Mouse (Mus musculus) right cerebral cortex, postnatal 25 days (tissue): ENCODE results near the gene Mtrr.
A peak's percentile ranks its signal among the peaks of the same experiment; 100 is the strongest.

ENCODE experiments used
- DNase-seq: peaks from one replicate; pipeline ENCODE4 v3.0.0; 2022

Gene Mtrr

DNA sequence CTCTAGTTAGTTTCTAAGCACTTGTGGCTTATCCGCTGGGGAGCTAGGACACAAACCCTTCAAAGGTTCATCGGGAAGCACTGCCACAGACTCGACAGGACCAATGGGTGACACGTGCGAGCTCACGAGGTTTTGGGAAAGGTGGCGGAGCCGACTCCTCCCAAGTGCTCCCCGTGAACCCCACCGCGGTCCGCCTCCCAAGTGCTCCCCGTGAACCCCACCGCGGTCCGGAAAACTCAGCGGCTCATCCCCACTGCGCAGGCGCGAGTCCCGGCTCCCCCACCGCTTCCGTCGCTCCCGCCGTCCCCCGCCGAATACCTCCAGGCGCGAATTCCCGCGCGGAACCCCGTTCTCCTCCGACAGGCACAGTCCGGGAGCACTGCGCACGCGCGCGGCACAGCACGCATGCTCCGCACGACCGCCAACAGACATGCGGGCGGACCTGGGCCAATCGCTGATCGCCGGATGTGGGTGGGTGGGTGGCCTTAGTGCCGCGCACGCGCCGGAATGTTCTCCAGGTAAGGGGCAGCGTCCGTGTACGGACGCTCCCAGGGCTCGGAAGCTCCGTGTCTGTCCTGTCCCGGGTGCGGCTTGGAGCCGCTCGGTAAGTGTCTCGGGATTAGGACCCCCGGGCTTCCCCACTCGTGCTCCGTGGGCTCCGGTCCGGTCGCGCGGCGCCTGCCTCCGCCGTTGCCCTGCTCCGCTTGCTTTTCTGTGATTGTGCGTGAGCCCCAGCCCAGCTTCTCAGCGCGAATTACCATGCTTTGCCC is at the start of gene Mtrr, which contains the start of gene Fastkd3:
TSS of gene Mtrr (minus strand) at position 403 of the 770 bp plus-strand sequence.
TSS of gene Fastkd3 (plus strand) at position 488 of the 770 bp plus-strand sequence.
- DNase-seq, result peak; percentile 98

- no peak for DNase-seq
These were observed 45.1 kb upstream of the Mtrr start for GRCm38 (mm10) chr13:68627041-68627440.

DNA sequence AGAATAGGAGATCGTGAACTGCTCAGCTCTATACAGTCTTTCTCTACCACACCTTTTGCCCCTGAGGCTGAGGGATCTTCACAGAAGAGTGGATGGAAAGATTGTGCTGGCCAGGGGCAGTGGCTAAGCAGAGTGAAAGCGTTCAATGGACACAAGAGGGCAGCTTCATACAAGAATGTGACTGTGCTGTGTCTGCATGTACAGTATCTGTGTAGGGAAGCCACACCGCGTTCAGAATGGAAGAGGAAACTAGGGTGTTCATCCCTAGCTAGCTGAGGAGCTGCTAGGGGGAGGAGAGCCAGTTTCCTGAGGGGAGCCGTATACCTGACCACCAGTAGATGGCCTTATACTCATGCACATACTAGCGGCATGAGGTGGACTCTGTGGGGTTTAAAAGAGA is 40.8 kb upstream of the Mtrr start:
- DNase-seq, result peak; percentile 32

GRCm38 (mm10) chr13:68607652-68608405 is 25.9 kb upstream of the Mtrr start:
- DNase-seq, result peak; percentile 30

- DNase-seq, result no peak
These were observed 23.8 kb upstream of the Mtrr start for GRCm38 (mm10) chr13:68605689-68606126.

DNA sequence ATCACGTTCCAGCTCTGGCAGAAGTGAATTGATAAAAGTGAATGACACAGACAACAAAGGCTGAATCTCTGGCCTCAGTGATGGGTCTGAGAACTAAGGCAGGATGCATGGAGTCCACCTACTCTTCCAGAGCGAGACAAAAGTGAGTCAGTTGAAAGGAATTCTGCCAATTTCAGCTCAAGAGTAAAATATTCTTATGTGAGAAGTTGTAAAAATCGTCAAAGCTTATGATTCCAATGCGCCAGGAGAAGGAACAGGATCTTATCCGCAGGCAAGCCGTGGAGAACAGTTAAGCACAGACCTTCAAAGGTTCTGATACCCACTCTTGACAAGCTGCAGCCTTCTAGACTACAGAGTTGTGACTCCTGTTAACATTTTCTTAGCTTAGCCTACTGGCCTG is 21.1 kb upstream of the Mtrr start:
- no peak for DNase-seq

GRCm38 (mm10) chr13:68601184-68601583 is 19.2 kb upstream of the Mtrr start:
- DNase-seq, result no peak

- no peak for DNase-seq
These were observed 17.0 kb upstream of the Mtrr start for GRCm38 (mm10) chr13:68598953-68599352.

GRCm38 (mm10) chr13:68597667-68598066 is 15.7 kb upstream of the Mtrr start:
- no peak for DNase-seq

DNA sequence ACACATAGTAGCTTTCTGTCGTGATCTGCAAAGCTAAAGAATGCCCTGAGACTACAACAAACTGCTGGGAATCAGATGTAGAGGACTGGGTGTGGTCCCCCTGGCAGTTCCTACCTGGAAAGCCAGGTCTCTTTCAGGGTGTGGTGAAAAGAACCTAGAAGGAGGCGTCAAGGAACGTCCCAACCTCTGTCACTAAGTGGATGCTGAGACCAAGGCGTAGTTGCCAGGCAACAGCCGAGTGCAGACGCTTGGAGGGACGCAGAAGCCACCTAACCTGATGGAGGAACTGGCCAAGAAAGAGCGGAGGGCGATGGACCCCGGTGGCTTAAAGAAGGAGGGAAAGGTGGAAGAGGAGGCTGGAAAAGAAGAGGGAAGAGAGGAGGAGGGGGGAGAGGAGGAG is 15.2 kb upstream of the Mtrr start, which contains the start of gene 1700001L19Rik:
TSS of gene 1700001L19Rik (plus strand) at position 223 of the 400 bp plus-strand sequence.
- DNase-seq, result peak; percentile 57

- DNase-seq, result no peak
These were observed 11.8 kb upstream of the Mtrr start for GRCm38 (mm10) chr13:68593797-68594196.

- no peak for DNase-seq
These were observed 6.4 kb upstream of the Mtrr start for GRCm38 (mm10) chr13:68588352-68588751.

DNA sequence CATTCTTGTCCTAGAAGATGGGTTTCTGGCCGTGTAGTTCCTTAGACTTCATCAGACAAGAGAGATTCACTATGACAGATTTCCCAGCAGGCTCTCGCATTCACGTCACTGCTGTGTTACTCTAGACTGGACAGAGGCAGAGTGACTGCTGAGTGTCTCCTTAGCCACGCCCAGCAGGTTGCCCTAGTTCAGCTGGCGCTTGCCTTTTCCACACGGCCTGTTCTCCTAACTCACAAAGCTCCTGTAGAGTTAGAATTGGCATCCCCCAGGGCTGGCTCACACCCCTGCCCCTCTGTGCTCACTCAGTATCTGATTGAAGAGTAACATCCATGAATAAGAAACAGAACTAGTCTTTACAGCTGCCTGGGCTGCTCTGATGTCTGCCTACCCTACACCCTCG is 3.5 kb upstream of the Mtrr start:
- DNase-seq, result no peak

GRCm38 (mm10) chr13:68583961-68584360 is 2.0 kb upstream of the Mtrr start:
- DNase-seq, result no peak

GRCm38 (mm10) chr13:68582517-68582780 is 500 bp upstream of the Mtrr start:
- DNase-seq, result peak; percentile 36

DNA sequence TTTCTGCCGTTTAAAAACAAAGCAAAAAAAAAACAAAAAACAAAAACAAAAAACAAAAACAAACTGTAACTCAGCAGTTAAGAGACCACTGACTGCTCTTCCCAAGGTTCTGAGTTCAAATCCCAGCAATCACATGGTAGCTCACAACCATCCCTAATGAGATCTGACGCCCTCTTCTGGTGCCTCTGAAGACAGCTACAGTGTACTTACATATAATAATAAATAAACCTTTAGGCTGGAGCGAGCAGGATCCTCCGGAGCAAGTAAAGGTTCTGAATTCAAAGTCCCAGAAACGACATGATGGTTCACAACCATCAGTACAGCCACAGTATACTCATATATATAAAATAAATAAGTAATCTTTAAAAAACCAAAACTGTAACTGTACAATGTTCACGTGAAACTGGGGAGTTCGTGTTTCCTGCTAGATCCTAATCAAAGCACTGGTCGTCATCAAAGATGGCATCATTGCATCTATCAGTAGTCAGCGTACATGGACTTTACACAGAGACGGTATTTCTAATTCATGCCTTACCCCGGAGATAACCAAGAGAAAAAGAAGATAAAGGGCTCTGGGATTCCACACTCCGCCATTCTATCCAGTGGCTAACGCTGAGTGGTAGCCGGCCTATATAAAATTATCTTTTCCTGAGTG is 736 bp downstream of the Mtrr start:
- DNase-seq, result no peak

- DNase-seq, result peak; percentile 45
These were observed 4.0 kb downstream of the Mtrr start for GRCm38 (mm10) chr13:68577945-68578344.

DNA sequence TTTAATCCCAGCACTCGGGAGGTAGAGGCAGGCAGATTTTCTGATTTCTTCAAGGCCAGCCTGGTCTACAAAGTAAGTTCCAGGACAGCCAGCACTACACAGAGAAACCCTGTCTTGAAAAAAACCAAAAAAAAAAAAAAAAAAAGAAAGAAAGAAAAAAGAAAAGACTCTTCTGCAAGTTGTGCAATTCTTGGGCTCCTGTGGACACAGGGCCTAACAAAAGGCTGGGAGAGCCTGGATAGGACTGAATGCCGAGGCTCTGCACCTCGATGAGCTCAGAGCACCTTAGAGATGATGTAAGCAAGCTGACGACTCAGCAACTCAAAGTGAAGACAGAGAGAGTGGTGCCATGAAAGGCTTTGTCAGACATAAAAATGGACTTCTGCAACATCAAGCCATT is 7.6 kb downstream of the Mtrr start:
- no peak for DNase-seq

DNA sequence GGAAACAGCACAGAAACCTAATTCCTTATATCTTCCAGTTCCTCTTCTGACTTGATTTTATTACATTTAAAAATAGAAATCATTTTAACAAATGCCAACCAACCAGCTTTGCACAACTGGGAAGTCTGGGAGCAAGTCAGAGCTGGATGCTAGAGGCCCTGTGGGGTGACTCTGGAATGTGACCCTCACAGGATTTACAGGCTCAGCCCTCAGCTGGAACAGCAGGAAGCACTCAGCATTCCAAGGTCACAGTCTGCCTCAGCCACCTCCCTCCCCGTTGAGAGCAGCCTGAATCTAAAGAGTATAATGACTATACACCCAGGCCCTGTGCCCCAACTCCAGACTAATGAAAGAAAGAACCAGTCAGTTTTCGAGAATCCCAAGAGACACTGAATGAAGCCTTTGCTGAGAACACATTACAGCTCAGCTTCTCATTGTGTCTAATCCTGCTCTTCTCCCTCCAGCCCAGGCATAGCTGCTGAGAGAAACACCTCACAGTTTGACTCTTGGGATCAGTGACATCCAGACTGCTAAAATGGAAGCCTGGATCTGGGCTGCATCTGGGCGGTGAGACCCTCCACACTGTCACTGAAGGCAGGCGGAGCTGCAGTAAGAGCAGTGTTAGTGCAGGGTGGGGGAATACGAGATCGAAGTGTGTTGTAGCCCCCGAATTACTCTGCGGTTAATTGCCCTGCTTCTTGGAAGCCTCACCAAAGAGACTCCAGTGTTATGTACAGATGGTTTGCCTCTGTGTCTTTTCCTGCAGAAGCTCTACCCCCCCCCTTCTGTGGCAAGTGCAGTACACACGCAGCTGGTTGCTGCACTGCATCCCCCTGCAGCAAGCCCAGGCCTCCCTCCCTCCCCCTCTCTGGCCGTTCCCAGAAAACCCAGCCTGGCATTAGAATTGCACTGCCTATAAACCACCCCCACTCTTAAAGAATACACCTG is 8.7 kb downstream of the Mtrr start:
- DNase-seq, result no peak

DNA sequence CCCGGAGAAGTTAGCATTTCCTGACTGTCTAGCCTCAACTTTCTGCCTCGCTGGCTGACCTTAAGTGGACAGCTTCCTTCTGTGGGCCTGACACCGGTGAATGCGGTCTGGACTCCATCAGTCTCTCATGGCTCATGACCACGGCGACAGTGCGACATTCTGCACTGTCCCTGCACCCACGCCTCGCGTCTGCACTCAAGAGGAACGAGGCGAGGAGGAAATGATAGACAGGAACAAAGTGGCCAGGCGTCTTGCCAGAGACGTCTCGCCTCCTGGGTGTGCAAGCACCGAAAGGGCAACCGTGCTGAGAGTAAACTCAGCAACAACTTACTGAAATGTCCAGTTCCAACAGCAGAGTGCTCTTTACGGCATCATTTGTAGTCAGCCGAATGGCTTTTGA is 9.7 kb downstream of the Mtrr start:
- no peak for DNase-seq

GRCm38 (mm10) chr13:68569589-68570336 is 12.2 kb downstream of the Mtrr start:
- peak; percentile 67 for DNase-seq

GRCm38 (mm10) chr13:68568548-68568947 is 13.4 kb downstream of the Mtrr start:
- DNase-seq, result no peak
